Mouse (Mus musculus): ENCODE data around the gene Intu.

The Intu gene

GRCm38 (mm10) chr3:40531286-40532141, at the start of gene Intu:
TSS of gene Intu (plus strand) at chr3:40531286.
- no peak for DNase-seq (ENCODE audit: low spot score)

- DNase-seq (ENCODE audit: low spot score), result no peak
Observed at GRCm38 (mm10) chr3:40483221-40483654, 47.8 kb upstream of the Intu start.

GRCm38 (mm10) chr3:40487381-40487780, 43.7 kb upstream of the Intu start:
- no peak for DNase-seq (ENCODE audit: low spot score)

- DNase-seq (ENCODE audit: low spot score), result no peak
Observed at GRCm38 (mm10) chr3:40491742-40492141, 39.3 kb upstream of the Intu start.

GRCm38 (mm10) chr3:40498898-40499297, 32.2 kb upstream of the Intu start:
- no peak for DNase-seq (ENCODE audit: low spot score)

GRCm38 (mm10) chr3:40500157-40500808, 30.8 kb upstream of the Intu start:
- no peak for DNase-seq (ENCODE audit: low spot score)

GRCm38 (mm10) chr3:40504377-40504776, 26.7 kb upstream of the Intu start:
- no peak for DNase-seq (ENCODE audit: low spot score)

- DNase-seq (ENCODE audit: low spot score), result no peak
Observed at GRCm38 (mm10) chr3:40505451-40506014, 25.6 kb upstream of the Intu start.

GRCm38 (mm10) chr3:40508927-40509576, 22.0 kb upstream of the Intu start:
- DNase-seq (ENCODE audit: low spot score), result no peak

- DNase-seq (ENCODE audit: low spot score), result no peak
Observed at GRCm38 (mm10) chr3:40510567-40510966, 20.5 kb upstream of the Intu start.

- no peak for DNase-seq (ENCODE audit: low spot score)
Observed at GRCm38 (mm10) chr3:40512936-40513829, 17.9 kb upstream of the Intu start.

GRCm38 (mm10) chr3:40518240-40518639, 12.8 kb upstream of the Intu start:
- DNase-seq (ENCODE audit: low spot score), result no peak

- DNase-seq (ENCODE audit: low spot score), result no peak
Observed at GRCm38 (mm10) chr3:40519555-40519954, 11.5 kb upstream of the Intu start.

GRCm38 (mm10) chr3:40520567-40520966, 10.5 kb upstream of the Intu start:
- no peak for DNase-seq (ENCODE audit: low spot score)

- DNase-seq (ENCODE audit: low spot score), result no peak
Observed at GRCm38 (mm10) chr3:40522446-40522845, 8.6 kb upstream of the Intu start.

GRCm38 (mm10) chr3:40522846-40523245, 8.2 kb upstream of the Intu start:
- no peak for DNase-seq (ENCODE audit: low spot score)

GRCm38 (mm10) chr3:40523371-40523783, 7.7 kb upstream of the Intu start:
- no peak for DNase-seq (ENCODE audit: low spot score)

GRCm38 (mm10) chr3:40524841-40525240, 6.2 kb upstream of the Intu start:
- no peak for DNase-seq (ENCODE audit: low spot score)

- no peak for DNase-seq (ENCODE audit: low spot score)
Observed at GRCm38 (mm10) chr3:40525341-40525740, 5.7 kb upstream of the Intu start.

- DNase-seq (ENCODE audit: low spot score), result no peak
Observed at GRCm38 (mm10) chr3:40526095-40526494, 5.0 kb upstream of the Intu start.

- no peak for DNase-seq (ENCODE audit: low spot score)
Observed at GRCm38 (mm10) chr3:40527218-40527617, 3.9 kb upstream of the Intu start.
